Mouse (Mus musculus) thymus, postnatal 14 days (tissue): ENCODE results near the gene Rab14.

Experiments
- DNase-seq: peaks from one replicate; pipeline ENCODE4 v3.0.0; 2021

Gene Rab14

GRCm38 (mm10) chr2:35199971-35200897 is 686 bp downstream of the Rab14 start:
- DNase-seq, result peak; percentile 60

- no peak for DNase-seq
Observed at GRCm38 (mm10) chr2:35199541-35199940, 1.4 kb downstream of the Rab14 start.

- no peak for DNase-seq
Observed at GRCm38 (mm10) chr2:35195626-35196544, 5.0 kb downstream of the Rab14 start.

- DNase-seq, result no peak
Observed at GRCm38 (mm10) chr2:35193976-35194375, 6.9 kb downstream of the Rab14 start.

- DNase-seq, result no peak
Observed at GRCm38 (mm10) chr2:35188929-35189328, 12.0 kb downstream of the Rab14 start.

- no peak for DNase-seq
Observed at GRCm38 (mm10) chr2:35183115-35183673, 17.7 kb downstream of the Rab14 start.

GRCm38 (mm10) chr2:35178153-35178552 is 22.8 kb downstream of the Rab14 start:
- no peak for DNase-seq

GRCm38 (mm10) chr2:35175281-35176065 is 25.4 kb downstream of the Rab14 start:
- no peak for DNase-seq

GRCm38 (mm10) chr2:35174100-35174499 is 26.8 kb downstream of the Rab14 start:
- no peak for DNase-seq

- no peak for DNase-seq
Observed at GRCm38 (mm10) chr2:35173666-35174065, 27.3 kb downstream of the Rab14 start.

GRCm38 (mm10) chr2:35172246-35172645 is 28.7 kb downstream of the Rab14 start:
- DNase-seq, result no peak

- DNase-seq, result no peak
Observed at GRCm38 (mm10) chr2:35171341-35171861, 29.5 kb downstream of the Rab14 start.

GRCm38 (mm10) chr2:35169452-35169851 is 31.5 kb downstream of the Rab14 start:
- no peak for DNase-seq

GRCm38 (mm10) chr2:35166816-35167215 is 34.1 kb downstream of the Rab14 start:
- DNase-seq, result no peak

GRCm38 (mm10) chr2:35165416-35165815 is 35.5 kb downstream of the Rab14 start:
- no peak for DNase-seq

GRCm38 (mm10) chr2:35163396-35163795 is 37.5 kb downstream of the Rab14 start:
- no peak for DNase-seq

- no peak for DNase-seq
Observed at GRCm38 (mm10) chr2:35161846-35162488, 39.0 kb downstream of the Rab14 start.

- peak; percentile 29 for DNase-seq
Observed at GRCm38 (mm10) chr2:35160206-35160605, 40.7 kb downstream of the Rab14 start.

GRCm38 (mm10) chr2:35158358-35158757 is 42.6 kb downstream of the Rab14 start:
- DNase-seq, result no peak

- no peak for DNase-seq
Observed at GRCm38 (mm10) chr2:35157836-35158235, 43.1 kb downstream of the Rab14 start.

- no peak for DNase-seq
Observed at GRCm38 (mm10) chr2:35156985-35157384, 43.9 kb downstream of the Rab14 start.
